Mouse (Mus musculus) embryonic fibroblast, embryonic 13.5 days (primary cell): ENCODE data around the gene Nmb.

ENCODE experiments used
- CTCF ChIP-seq: IDR thresholded peaks from 2 replicates; pipeline ENCODE4 v1.5.1; 2011; ENCODE audit warnings: mild to moderate bottlenecking, control low read depth, low read length, moderate library complexity, borderline replicate concordance; ENCODE audit not compliant: insufficient read depth
- POLR2A ChIP-seq: IDR thresholded peaks from 2 replicates; pipeline ENCODE4 v1.6.1; 2011; ENCODE audit warnings: low read depth, mild to moderate bottlenecking, control low read depth, low read length, moderate library complexity

DNA sequence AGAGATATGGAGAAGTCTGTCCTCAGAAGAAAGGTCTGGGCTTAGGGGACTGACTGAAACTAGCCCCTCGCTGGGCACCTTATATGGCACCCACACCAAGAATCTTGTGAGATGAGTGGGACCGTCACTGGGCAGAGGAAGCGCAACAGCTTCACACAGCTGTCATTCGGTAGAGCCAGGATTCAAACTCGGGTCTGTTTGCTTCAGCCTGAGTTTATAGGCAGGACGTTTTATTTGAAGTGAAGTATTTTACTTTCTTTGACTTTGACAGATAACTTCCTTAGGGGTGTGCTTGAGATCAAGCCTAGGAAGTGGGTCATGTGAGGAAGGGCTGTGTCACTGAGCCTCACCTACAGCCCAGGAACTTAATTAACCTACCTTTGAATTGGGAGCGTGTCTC, 39.4 kb downstream of the Nmb start:
- TF ChIP-seq POLR2A (no peak), CTCF (no peak)
